Mouse (Mus musculus) small intestine, adult 2 months (tissue): ENCODE data around the gene AI481877. TPM values are rescaled to one million over a fixed set of nuclear protein-coding genes. Genes with fewer than 3 reads are reported as not detected.

ENCODE experiments used
- H3K27ac ChIP-seq: fragments of 200-500 bp; 2 replicates; pipeline ENCODE4 v1.5.1; 2012; ENCODE audit warnings: low read depth, low read length, control low read depth, inconsistent platforms; ENCODE audit not compliant: insufficient read depth
- H3K27me3 ChIP-seq: fragments of 200-500 bp; 2 replicates; pipeline ENCODE4 v1.6.1; 2012; ENCODE audit warnings: mild to moderate bottlenecking, moderate library complexity, low read length, inconsistent platforms; ENCODE audit not compliant: control insufficient read depth, insufficient read depth
- H3K36me3 ChIP-seq: fragments of 200-500 bp; 2 replicates; pipeline ENCODE4 v1.6.1; 2012; ENCODE audit warnings: mild to moderate bottlenecking, low read length, control low read depth, inconsistent platforms; ENCODE audit not compliant: control insufficient read depth, insufficient read depth
- H3K4me1 ChIP-seq: fragments of 200-500 bp; 2 replicates; pipeline ENCODE4 v1.6.1; 2012; ENCODE audit warnings: low read length, inconsistent platforms, mixed read lengths; ENCODE audit not compliant: control insufficient read depth, insufficient read depth, insufficient read length
- H3K4me3 ChIP-seq: fragments of 200-500 bp; 2 replicates; pipeline ENCODE4 v1.5.1; 2012; ENCODE audit warnings: low read depth, mild to moderate bottlenecking, control low read depth, inconsistent platforms, low read length, moderate library complexity
- CTCF ChIP-seq: fragments of 200-500 bp; IDR thresholded peaks from 2 replicates; pipeline ENCODE4 v1.5.1; 2012; ENCODE audit warnings: low read depth, mild to moderate bottlenecking, control low read depth, inconsistent platforms, low read length, moderate library complexity, mixed read lengths; ENCODE audit not compliant: insufficient replicate concordance, insufficient read length; ENCODE audit errors: extremely low read depth
- POLR2A ChIP-seq: fragments of 200-500 bp; IDR thresholded peaks from 2 replicates; pipeline ENCODE4 v1.6.1; 2012; ENCODE audit warnings: low read depth, mild to moderate bottlenecking, control low read depth, inconsistent platforms, low read length, moderate library complexity
- WGBS: fragments of 180-500 bp; shearing (Covaris S2); methylation state at CpG from one replicate; pipeline ENCODE4 v1.1.7; 2018; 5-methylcytosine and 5-hydroxymethylcytosine counted together
- polyA plus RNA-seq: library from polyadenylated mRNA; depleted of rRNA; stranded (reverse); fragments of >200 nt; gene quantifications from 2 replicates; pipeline ENCODE4 v1.2.3, GENCODE M21; 2012

Gene AI481877
- polyA plus RNA-seq, 1 experiment: not detected

GRCm38 (mm10) chr4:59009186-59009585 lies 129.6 kb downstream of the AI481877 start:
- Histone ChIP-seq H3K27ac (no peak overlapping the region), H3K36me3 (peaks cover 5% of the 10 kb centered on the region; the same call in 1 of the 2 replicates), H3K4me3 (no peak overlapping the region), H3K27me3 (no peaks in the 10 kb centered on the region), H3K4me1 (peaks cover 11% of the 10 kb centered on the region; the same call in 1 of the 2 replicates)
- 77% methylated on average over 7 of the region's 7 CpGs for WGBS
- TF ChIP-seq CTCF (no peak), POLR2A (no peak)

GRCm38 (mm10) chr4:59007974-59008373 lies 130.8 kb downstream of the AI481877 start:
- Histone ChIP-seq H3K36me3 (no peaks in the 10 kb centered on the region), H3K27ac (no peak overlapping the region), H3K27me3 (no peaks in the 10 kb centered on the region), H3K4me1 (peaks cover 11% of the 10 kb centered on the region; the same call in 1 of the 2 replicates), H3K4me3 (no peak overlapping the region)
- WGBS: 75% methylated on average over 5 of the region's 5 CpGs
- no peak for TF ChIP-seq POLR2A
- TF ChIP-seq CTCF: no peak

DNA sequence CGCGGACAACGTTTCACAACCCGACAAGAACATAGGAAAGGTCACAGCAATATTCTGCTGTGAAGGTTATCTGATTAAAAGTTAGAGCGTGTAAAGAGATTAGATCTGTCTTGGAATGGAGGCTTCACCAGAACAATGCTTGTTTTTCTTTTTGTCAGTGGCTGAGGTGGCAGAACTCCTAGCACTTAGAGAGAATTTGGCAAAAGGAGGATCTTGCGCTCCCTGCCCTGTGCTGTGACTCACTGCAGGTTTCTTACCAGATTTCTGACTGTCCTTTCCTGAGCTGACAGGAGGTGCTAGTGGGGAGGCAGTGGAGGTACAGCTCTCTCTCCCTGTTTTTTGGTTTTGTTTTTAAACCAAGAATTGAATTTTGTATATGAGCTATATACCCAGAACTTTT lies 131.8 kb downstream of the AI481877 start:
- no peak for TF ChIP-seq CTCF
- TF ChIP-seq POLR2A: no peak
- WGBS: 77% methylated on average over 6 of the region's 6 CpGs
- H3K27ac ChIP-seq: no peak overlapping the region

DNA sequence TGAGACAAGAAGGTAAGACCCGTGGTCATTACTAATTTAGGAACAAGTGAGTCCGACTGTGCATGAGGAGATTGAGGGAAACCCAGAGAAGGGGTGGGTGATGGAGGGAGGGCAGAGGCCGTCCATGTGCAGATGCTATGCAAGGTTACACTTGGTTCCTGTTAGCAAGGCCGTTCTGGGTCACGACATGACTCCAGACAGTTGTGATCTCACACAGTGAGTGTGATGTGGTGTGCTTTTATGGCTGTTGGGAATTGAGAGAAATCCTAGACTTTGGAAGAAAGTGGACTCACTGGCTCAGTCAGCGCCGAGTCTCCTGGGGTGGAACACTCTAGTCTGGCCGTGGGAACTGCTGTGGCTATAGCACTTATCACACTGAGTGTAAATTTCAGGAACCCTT lies 132.6 kb downstream of the AI481877 start:
- WGBS: 73% methylated on average over 8 of the region's 8 CpGs

More for the DNA sequence above, 131.8 kb downstream of the AI481877 start:
- Histone ChIP-seq H3K4me1 (peaks cover 13% of the 10 kb centered on the region), H3K4me3 (no peak overlapping the region), H3K36me3 (no peaks in the 10 kb centered on the region), H3K27me3 (no peaks in the 10 kb centered on the region)

DNA sequence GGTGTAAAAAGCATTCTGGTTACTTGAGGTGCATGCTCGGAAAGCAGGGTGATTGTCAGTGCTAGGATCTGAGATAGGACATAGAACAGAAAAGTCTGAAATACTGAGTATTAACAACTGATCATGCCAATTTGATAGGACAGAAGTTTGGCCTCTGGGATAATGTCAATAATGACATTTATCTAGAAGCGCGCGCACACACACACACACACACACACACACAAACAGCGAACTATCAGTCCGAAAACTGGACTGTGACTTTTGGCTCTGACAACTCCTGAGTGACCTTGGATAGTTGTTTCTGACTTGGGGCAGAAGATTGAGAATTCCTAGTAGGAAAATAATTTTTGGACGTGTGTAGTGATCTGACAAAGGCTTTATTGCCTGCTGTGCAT lies 135.0 kb downstream of the AI481877 start:
- H3K36me3 ChIP-seq: no peaks in the 10 kb centered on the region
- H3K4me1 ChIP-seq: peaks cover 8% of the 10 kb centered on the region
- no peak overlapping the region for H3K27ac ChIP-seq
- H3K4me3 ChIP-seq: peak overlapping the region; percentile 82
- WGBS: 11% methylated on average over 7 of the region's 7 CpGs
- no peaks in the 10 kb centered on the region for H3K27me3 ChIP-seq
- TF ChIP-seq CTCF (no peak), POLR2A (no peak)

More for the DNA sequence above, 132.6 kb downstream of the AI481877 start:
- Histone ChIP-seq H3K36me3 (no peaks in the 10 kb centered on the region), H3K4me3 (no peak overlapping the region), H3K27me3 (no peaks in the 10 kb centered on the region), H3K4me1 (peaks cover 13% of the 10 kb centered on the region), H3K27ac (no peak overlapping the region)
- no peak for TF ChIP-seq POLR2A
- TF ChIP-seq CTCF: no peak

DNA sequence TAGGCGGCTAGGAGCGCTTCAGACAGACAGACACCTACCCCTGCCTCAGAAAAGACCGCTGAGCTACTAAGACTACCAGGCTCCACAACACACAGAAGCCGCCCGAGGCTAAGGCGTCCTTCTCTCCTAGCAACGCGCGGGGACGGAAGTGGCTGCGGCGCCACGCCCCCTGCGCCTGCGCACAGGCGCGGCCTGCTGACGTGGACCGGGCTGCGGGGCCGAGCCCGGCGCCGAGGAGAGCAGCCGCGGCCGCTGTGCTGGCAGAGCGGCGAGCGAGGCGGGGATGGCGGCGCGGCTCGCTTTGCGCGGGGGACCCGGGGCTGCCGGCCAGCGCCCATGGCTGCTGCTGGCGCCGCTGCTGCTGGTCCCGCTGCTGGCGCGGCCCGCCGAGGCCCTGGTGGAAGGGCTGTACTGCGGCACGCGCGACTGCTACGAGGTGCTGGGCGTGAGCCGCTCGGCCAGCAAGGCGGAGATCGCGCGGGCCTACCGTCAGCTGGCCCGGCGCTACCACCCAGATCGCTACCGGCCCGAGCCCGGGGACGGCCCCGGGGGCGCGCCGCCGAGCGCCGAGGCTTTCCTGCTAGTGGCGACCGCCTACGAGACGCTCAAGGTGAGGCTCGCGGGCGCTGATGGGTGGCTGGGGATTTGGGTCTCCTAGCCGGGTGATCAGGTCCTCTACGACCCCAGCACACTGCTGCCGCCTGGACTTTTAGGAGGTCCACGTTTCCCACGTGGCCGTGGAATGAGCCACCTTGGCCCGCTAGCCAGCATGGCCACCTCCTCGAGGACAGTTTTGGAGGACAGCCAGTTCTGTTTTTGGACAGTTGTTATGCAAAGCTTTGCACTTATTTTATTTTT lies 135.6 kb downstream of the AI481877 start, which contains the start of gene Gm20503:
Gm20503 (plus strand) TSS at position 263 of the 858 bp plus-strand sequence.
- Histone ChIP-seq H3K27me3 (no peaks in the 10 kb centered on the region), H3K4me1 (peaks cover 9% of the 10 kb centered on the region), H3K4me3 (peak within 1 kb of the TSS; percentile 82), H3K27ac (peak within 1 kb of the TSS; percentile 51), H3K36me3 (no peaks in the 10 kb centered on the region)
- under 1% methylated on average over 73 of the region's 89 CpGs for WGBS
- TF ChIP-seq POLR2A (peak; percentile 74; the same call in 1 of the 2 replicates), CTCF (no peak)

DNA sequence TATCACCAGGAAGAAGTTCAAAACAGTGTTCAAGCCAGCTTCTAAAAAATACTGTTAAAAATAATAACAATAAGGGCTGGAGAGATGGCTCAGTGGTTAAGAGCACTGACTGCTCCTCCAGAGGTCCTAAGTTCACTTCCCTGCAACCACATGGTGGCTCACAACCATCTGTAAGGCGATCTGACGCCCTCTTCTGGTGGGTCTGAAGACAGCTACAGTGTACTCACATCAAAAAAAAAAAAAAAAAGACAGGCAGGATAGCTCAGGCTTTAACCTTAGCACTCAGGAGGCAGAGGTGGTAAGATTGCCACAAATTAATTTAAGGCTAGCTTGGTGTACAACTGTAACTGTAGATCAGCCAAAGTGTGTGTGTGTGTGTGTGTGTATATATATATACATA lies 138.2 kb downstream of the AI481877 start:
- Histone ChIP-seq H3K36me3 (no peaks in the 10 kb centered on the region), H3K4me3 (no peak overlapping the region), H3K4me1 (peaks cover 18% of the 10 kb centered on the region), H3K27me3 (no peaks in the 10 kb centered on the region), H3K27ac (no peak overlapping the region)
- TF ChIP-seq POLR2A (no peak), CTCF (peak; percentile 54; the same call in 1 of the 2 replicates)
- 4% methylated on average over 2 of the region's 2 CpGs for WGBS
